Mouse (Mus musculus) C2C12 (cell line): ENCODE results near the gene Rcsd1. TPM values are rescaled to one million over a fixed set of nuclear protein-coding genes. Genes with fewer than 3 reads are reported as not detected.

ENCODE experiments used
- H3K27me3 ChIP-seq: one replicate; pipeline ENCODE4 v1.6.1; 2011; ENCODE audit not compliant: control insufficient read depth, insufficient read depth, insufficient read length
- H3K36me3 ChIP-seq: one replicate; pipeline ENCODE4 v1.6.1; 2011; ENCODE audit not compliant: control insufficient read depth, insufficient read depth
- H3K4me3 ChIP-seq: one replicate; pipeline ENCODE4 v1.5.1; 2011; ENCODE audit warnings: mild to moderate bottlenecking, control low read depth; ENCODE audit not compliant: poor library complexity, insufficient read depth, severe bottlenecking
- H3K79me2 ChIP-seq: one replicate; pipeline ENCODE4 v1.6.1; 2011; ENCODE audit not compliant: control insufficient read depth, insufficient read depth
- H3K79me3 ChIP-seq: one replicate; pipeline ENCODE4 v1.6.1; 2011; ENCODE audit warnings: low read depth, control low read depth
- H3ac ChIP-seq: one replicate; pipeline ENCODE3; 2011; ENCODE audit warnings: low read depth; ENCODE audit not compliant: control insufficient read depth, insufficient read length
- CEBPB ChIP-seq: IDR thresholded peaks from one replicate; pipeline ENCODE4 v1.6.1; 2011; ENCODE audit warnings: low read depth, mild to moderate bottlenecking, control low read depth, moderate library complexity
- CTCF ChIP-seq: IDR thresholded peaks from one replicate; pipeline ENCODE4 v1.5.1; 2011; ENCODE audit not compliant: control insufficient read depth, insufficient read depth, insufficient read length
- FOSL1 ChIP-seq: IDR thresholded peaks from one replicate; pipeline ENCODE4 v1.8.0; 2011; ENCODE audit warnings: mild to moderate bottlenecking, low read length; ENCODE audit not compliant: poor library complexity, insufficient read depth, severe bottlenecking
- MAX ChIP-seq: IDR thresholded peaks from one replicate; pipeline ENCODE4 v1.6.1; 2011; ENCODE audit warnings: mild to moderate bottlenecking, control low read depth
- MYOD1 ChIP-seq: IDR thresholded peaks from one replicate; pipeline ENCODE4 v1.6.1; 2011; ENCODE audit warnings: low read depth; ENCODE audit not compliant: control insufficient read depth, insufficient read length
- MYOG ChIP-seq: IDR thresholded peaks from one replicate; pipeline ENCODE4 v1.6.1; 2011; ENCODE audit not compliant: control insufficient read depth, insufficient read length; ENCODE audit errors: extremely low read depth
- USF1 ChIP-seq: IDR thresholded peaks from one replicate; pipeline ENCODE4 v1.6.1; 2011; ENCODE audit warnings: low read depth, mild to moderate bottlenecking, control low read depth, moderate library complexity
- polyA plus RNA-seq: library from polyadenylated mRNA; unstranded; fragments of >200 nt; fragmentation: generic; extraction: Trizol; gene quantifications from one replicate; pipeline ENCODE4 v1.2.1, GENCODE M21; 2012; ENCODE audit warnings: missing spikeins

The Rcsd1 gene
- polyA plus RNA-seq, 1 experiment: 0.05 TPM

DNA sequence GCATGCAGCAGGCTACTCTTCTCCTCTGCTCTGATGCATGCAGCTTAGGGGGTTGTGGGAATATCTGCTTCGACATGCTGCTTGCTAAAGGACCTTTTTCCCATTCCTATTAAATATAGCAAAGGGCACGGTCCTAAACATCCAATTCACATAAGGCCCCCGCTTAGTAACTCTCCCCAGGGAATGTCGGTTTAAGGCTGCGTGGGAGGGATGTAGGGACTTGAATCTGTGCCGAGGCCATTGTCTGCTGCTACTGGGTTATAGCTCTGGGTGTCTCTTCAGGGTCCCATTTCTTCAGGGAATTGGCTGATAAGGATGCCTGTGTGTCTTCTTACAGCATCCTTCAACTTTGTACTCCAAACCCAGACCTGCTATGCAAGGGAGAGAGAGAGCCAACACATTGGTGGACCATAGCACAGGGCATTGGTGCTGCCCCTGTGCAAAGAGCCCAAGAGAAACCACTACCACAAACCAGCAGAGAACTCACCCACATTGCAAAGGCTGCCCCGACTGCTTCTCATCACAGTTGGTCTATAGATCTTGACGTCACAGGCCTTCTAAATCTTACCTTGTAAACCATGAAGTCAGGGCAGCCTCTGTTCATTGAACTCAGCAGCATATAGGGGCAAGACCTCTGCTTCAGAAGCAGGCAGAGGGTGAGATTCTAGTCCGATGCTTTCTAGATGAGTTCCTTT is 724 bp downstream of the Rcsd1 start:
- no peak for TF ChIP-seq FOSL1
- no peak for TF ChIP-seq CEBPB
- no peak for TF ChIP-seq MAX
- TF ChIP-seq USF1: no peak
- TF ChIP-seq MYOD1: no peak
- TF ChIP-seq CTCF: no peak
- TF ChIP-seq MYOG: no peak
- H3K27me3 ChIP-seq: peaks cover 30% of the 10 kb centered on the region
- no peaks in the 10 kb centered on the region for H3K79me2 ChIP-seq
- H3K79me3 ChIP-seq: no peaks in the 10 kb centered on the region
- H3K36me3 ChIP-seq: no peaks in the 10 kb centered on the region
- no peak overlapping the region for H3K4me3 ChIP-seq
- no peak overlapping the region for H3ac ChIP-seq

DNA sequence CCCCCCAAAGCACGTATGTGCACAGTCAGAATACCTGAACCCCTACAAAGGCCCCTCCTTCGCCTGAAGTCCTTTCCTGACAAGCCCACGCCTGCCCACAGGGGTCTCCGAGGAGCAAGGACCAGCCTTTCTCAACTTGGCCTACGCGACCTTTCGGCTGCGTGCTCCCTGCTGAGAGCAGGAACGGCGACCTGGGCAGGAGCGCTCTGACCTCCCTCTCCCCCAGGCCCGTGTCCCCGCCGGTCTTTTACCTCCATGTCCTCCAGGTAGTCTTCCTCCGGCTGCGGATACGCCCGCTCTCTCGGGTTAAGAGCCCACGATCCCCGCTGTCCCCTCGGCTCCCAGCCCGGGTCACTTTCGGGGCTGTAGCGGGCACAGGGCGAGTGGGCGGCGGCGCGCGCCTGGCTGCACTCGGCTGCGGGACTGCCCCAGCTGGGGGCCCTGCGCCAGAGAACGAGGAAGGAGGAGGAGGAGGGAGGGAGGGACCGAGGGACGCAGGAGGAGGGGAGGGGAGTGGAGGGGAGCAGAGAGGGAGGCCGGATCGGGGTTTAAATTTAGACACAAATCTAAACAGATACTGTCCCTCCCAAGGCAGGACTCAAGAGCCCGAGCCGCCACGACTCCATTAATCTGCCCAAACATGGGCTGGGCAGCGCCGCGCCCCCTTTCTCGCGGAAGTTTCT is 1.8 kb downstream of the Rcsd1 start:
- H3K36me3 ChIP-seq: no peaks in the 10 kb centered on the region
- peaks cover 28% of the 10 kb centered on the region for H3K27me3 ChIP-seq
- H3K79me2 ChIP-seq: no peaks in the 10 kb centered on the region
- TF ChIP-seq FOSL1: no peak
- no peak for TF ChIP-seq CTCF
- no peak for TF ChIP-seq USF1
- no peak for TF ChIP-seq CEBPB
- TF ChIP-seq MAX: no peak
- no peak for TF ChIP-seq MYOD1
- no peak for TF ChIP-seq MYOG
- H3ac ChIP-seq: no peak overlapping the region
- no peaks in the 10 kb centered on the region for H3K79me3 ChIP-seq
- no peak overlapping the region for H3K4me3 ChIP-seq

- H3K4me3 ChIP-seq: no peak overlapping the region
- H3K27me3 ChIP-seq: peaks cover 28% of the 10 kb centered on the region
- H3K79me3 ChIP-seq: no peaks in the 10 kb centered on the region
- no peak for TF ChIP-seq USF1
- TF ChIP-seq MYOG: no peak
- no peaks in the 10 kb centered on the region for H3K36me3 ChIP-seq
- H3ac ChIP-seq: no peak overlapping the region
- H3K79me2 ChIP-seq: no peaks in the 10 kb centered on the region
Measured at GRCm38 (mm10) chr1:165707241-165707639, 2.3 kb downstream of the Rcsd1 start.

GRCm38 (mm10) chr1:165706492-165706891 is 3.1 kb downstream of the Rcsd1 start:
- no peak overlapping the region for H3ac ChIP-seq
- H3K4me3 ChIP-seq: no peak overlapping the region
- H3K79me3 ChIP-seq: no peaks in the 10 kb centered on the region
- TF ChIP-seq MYOD1 (no peak), CEBPB (no peak), FOSL1 (no peak), MYOG (no peak), MAX (no peak), CTCF (no peak), USF1 (no peak)
- no peaks in the 10 kb centered on the region for H3K79me2 ChIP-seq
- H3K36me3 ChIP-seq: no peaks in the 10 kb centered on the region
- peaks cover 28% of the 10 kb centered on the region for H3K27me3 ChIP-seq

GRCm38 (mm10) chr1:165705868-165706348 is 3.6 kb downstream of the Rcsd1 start:
- Histone ChIP-seq H3ac (no peak overlapping the region), H3K79me3 (no peaks in the 10 kb centered on the region), H3K4me3 (no peak overlapping the region), H3K79me2 (no peaks in the 10 kb centered on the region), H3K27me3 (peaks cover 28% of the 10 kb centered on the region), H3K36me3 (no peaks in the 10 kb centered on the region)
- no peak for TF ChIP-seq USF1
- TF ChIP-seq FOSL1: no peak
- TF ChIP-seq MAX: no peak
- TF ChIP-seq MYOG: no peak
- TF ChIP-seq MYOD1: no peak
- no peak for TF ChIP-seq CEBPB
- TF ChIP-seq CTCF: no peak
